Mouse (Mus musculus) spleen, adult 2 months (tissue): Measurements from ENCODE around the gene Efl1.

ENCODE experiments used
- CTCF ChIP-seq: fragments of 200-500 bp; IDR thresholded peaks from 2 replicates; pipeline ENCODE4 v1.5.1; 2011; ENCODE audit warnings: mild to moderate bottlenecking, inconsistent platforms; ENCODE audit not compliant: insufficient read depth, insufficient read length, insufficient replicate concordance; ENCODE audit errors: extremely low read depth
- POLR2A ChIP-seq: fragments of 200-500 bp; IDR thresholded peaks from 2 replicates; pipeline ENCODE4 v1.6.1; 2011; ENCODE audit warnings: low read depth, low read length, inconsistent platforms

DNA sequence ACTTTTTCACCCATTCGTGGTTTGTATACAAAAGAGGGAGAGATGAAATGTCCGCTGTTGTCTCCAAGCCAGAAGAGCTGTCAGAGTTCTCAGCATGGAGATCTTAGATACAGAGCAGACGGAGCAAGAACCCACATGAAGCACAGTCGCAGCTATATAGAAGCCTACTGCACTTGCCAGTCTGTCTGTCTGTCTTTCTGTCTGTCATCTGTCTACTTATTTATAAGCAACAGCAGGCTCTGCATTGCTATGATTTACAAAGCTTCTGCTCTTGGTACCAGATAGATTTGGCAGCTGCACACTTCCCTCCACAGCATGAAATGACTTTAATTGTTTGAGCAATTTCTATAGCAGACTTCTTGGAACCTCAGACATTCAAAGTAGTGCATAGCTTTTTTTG is 110.1 kb downstream of the Efl1 start:
- no peak for TF ChIP-seq CTCF
- TF ChIP-seq POLR2A: no peak
